Mouse (Mus musculus) retina, embryonic 14.5 days (tissue): ENCODE results near the gene Hnrnpll.

Experiments used
- DNase-seq: peaks from one replicate; pipeline ENCODE4 v3.0.0-alpha.2; 2015; ENCODE audit warnings: low spot score

The Hnrnpll gene

DNA sequence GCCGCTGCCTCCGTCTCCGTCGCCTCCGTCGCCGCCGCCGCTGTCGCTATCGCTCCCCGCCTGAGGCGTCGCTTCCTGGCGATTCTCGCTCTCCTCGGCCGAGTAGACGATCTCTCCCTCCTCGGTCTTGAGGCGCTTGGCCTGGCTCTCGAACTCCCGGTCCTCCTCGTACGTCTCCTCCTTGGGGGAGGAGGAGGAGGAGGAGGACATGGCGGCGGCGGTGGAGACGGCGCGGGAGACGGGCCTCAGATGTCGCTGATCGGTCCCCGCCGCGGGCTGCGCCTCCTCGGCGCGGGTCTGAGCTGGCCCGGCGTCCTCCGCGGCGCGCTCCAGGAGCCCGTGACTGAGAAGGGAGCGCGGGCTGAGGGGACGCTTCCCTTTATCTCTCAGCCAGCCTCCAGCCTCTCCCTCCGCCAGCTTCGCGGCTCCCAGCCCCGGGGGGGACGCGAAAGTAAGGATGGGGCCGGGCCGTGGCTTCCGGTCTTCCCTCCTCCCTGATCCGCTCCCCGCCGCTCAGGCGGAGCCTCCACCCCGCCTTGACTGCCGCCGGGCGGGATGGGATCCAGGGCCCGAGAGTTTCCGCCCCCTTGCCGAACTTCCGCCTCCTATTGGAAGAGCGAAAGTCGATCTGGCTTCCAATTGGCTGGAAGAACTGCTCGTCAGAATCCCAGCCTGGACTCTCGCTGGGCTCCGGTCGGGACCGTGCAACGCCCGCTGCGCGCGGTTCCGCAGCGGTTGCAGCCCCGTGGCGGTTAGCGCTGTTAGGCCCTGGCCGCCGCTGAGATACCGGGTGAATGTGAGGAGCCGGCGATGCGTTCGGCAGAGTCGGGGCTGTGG, at the start of gene Hnrnpll:
Hnrnpll (minus strand) TSS at position 552 of the 837 bp plus-strand sequence.
- peak; percentile 99 for DNase-seq

- no peak for DNase-seq
These were observed 43.3 kb upstream of the Hnrnpll start for GRCm38 (mm10) chr17:80105348-80105978.

DNA sequence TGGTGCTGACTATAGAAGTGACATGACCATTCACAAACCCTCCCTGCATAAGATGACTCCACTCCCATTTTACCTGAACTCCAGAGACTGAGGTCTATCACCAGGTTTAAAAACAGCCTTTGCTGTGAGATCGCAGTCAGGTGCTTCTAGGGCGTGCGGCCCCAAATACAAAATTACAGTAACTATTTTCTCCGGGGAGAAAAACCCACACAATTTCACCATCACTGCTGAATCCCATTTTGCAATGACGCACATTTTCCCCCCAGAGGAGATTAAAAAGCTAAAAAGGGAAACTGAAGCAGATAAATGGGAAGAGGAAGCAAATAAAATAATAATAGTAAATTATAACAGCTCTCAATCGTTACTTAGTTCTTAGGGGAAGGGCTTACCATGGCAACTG, 37.7 kb upstream of the Hnrnpll start:
- DNase-seq = no peak

GRCm38 (mm10) chr17:80097221-80097620, 35.1 kb upstream of the Hnrnpll start:
- peak; percentile 37 for DNase-seq

- no peak for DNase-seq
These were observed 34.6 kb upstream of the Hnrnpll start for GRCm38 (mm10) chr17:80096720-80097114.

GRCm38 (mm10) chr17:80096043-80096719, 34.0 kb upstream of the Hnrnpll start:
- DNase-seq = peak; percentile 65

- DNase-seq = no peak
These were observed 33.2 kb upstream of the Hnrnpll start for GRCm38 (mm10) chr17:80095254-80095899.

DNA sequence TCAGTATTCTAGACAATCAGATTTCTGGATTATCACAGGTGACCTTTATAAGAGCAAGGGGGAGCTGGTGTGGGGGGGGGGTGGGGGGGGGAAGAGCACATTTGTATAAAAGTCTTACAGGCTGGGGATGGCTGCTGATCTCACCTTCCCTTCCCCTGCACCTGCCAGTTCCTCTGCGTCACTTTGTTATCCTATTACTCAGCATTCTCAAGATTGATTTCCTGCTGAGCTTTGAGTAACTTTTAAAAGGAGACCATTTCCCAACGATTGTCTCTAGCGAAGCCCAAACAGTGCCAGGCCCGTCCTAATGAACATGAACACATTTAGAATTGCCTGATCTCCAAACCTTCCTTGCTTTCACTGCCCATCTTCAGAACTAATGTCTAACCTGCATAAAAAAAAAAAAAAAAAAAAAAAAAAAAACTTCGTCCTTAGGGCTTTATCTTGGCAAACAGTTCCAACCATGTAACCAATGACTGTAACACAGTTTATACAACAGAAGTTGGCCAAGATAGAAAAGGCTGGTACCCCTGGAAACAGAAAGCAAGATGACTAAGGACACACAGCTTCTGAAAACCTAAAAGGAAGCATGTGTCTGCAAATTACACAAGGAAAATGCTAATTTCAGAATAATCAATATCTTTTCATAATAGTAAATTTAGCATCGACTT, 29.9 kb upstream of the Hnrnpll start:
- DNase-seq = no peak

DNA sequence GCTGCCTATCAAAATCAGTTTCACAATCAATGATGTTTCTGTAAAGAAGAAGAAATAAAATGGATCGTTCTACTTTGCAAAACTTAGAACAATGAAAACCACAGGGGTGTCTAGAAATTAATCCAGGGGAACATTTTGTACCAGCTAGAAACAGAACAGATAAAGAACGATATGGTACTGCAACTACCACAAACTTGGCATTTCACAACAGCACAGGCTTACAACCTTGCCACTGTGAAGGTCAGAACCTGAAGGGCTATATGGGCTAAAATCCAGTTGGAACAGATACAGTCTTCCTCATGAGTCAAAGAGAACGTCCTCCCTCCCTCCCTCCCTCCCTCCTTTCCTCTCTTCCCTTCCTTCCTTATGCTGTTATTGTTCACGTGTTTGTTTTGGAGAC, 28.4 kb upstream of the Hnrnpll start:
- DNase-seq = no peak

GRCm38 (mm10) chr17:80088168-80088567, 26.0 kb upstream of the Hnrnpll start:
- DNase-seq = no peak

- no peak for DNase-seq
These were observed 24.5 kb upstream of the Hnrnpll start for GRCm38 (mm10) chr17:80086591-80086990.

DNA sequence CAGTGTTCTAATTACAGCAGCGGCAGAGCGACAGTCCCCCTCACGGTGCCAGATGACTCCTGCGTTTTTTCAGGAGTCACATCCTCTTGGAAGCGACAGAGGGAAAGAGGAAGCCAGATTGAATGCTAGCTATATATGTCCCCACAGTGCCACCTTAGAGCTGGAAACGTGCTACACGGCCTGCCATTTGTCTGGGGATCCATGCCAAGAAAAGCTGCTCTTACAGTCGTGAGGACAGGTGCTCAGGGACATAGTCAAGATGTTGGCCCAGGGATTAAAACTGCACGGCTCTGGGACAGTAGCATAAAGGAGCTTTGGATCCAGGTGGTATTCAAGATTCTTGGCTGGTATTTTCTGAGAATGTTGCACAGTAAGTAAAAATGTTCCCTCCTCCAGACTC, 22.3 kb upstream of the Hnrnpll start:
- DNase-seq = no peak

DNA sequence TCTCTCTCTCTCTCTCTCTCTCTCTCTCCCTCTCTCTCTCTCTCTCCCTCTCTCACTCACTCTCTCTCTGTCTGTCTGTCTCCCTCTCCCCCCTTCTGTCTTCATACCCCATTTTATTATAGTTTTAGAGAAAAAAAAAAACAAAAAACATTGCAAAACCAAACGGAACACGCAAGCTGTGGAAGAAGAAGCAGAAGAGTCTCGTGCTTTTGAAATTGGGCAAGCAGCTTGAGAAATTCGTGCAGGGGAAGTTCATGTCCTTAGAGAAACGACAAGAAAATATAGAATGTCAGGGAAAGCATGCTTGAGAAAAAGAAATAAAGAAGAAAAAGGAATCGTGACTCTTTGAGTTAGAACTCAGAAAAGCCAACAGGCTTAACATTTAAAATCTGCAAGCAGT, 21.1 kb upstream of the Hnrnpll start:
- no peak for DNase-seq

GRCm38 (mm10) chr17:80078726-80079125, 16.6 kb upstream of the Hnrnpll start:
- DNase-seq = no peak

DNA sequence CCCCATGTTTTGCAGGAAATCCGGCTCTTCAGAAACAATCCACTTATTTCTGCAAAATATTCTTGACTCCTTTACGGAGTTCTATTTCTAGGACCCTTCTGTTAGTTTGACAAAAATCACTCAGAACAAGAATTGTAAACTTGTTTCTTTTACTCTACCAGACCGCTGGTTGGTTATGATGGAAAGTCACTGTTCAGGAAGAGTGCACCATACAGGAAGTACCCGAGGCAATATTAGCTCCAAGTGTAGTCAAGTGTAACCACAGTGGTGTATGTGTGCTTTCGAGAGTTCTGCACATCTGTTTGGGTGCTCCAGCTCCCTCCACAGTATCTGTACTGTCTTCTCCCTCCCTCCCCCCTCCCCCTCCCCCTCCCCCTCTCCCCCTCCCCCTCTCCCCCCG, 5.1 kb upstream of the Hnrnpll start:
- DNase-seq = no peak

- peak; percentile 38 for DNase-seq
These were observed 1.8 kb upstream of the Hnrnpll start for GRCm38 (mm10) chr17:80063840-80064495.

- DNase-seq = no peak
These were observed 1.3 kb upstream of the Hnrnpll start for GRCm38 (mm10) chr17:80063386-80063785.

DNA sequence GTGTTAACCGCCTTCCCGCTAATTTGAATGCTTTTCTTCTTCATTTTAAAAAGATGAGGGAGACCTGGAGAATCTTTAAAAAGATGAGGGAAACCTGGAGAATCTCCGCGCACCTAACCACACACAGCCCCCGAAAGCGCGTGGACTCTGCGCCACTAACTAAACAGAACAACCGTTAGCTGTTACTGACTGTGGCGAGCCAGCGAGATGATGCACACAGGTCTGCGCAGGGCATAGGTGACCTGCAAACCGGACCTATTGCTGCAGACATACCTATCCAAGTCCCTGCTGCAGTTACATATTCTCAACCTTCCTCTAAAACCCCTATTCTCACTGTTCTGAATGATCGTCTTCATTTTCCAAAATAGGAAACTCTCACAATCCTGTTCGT, 481 bp upstream of the Hnrnpll start:
- no peak for DNase-seq

- DNase-seq = peak; percentile 62
These were observed 1.0 kb downstream of the Hnrnpll start for GRCm38 (mm10) chr17:80060828-80061782.

DNA sequence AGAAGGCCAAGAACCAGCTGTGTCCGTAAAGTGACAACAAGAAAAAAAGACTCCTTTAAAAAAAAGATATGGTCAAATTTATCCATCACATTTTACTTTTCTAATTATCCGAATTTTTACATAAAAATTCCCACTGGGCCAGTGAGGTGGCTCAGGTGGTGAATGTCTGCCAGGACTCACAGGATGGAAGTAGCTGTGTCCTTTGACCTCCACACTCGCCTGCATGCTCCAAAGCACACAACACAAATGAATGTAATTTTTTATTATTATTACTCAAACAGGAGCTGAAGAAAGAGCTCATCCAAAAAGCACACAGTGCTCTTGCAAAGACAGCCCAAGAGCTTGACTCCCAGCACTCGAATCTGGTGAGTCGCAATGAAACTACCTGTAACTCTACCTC, 2.0 kb downstream of the Hnrnpll start:
- no peak for DNase-seq
